Mouse (Mus musculus) ES-E14 (cell line): ENCODE results near the gene Elovl4.

Source experiments
- HCFC1 ChIP-seq: IDR thresholded peaks from 2 replicates; pipeline ENCODE4 v1.6.1; 2012; ENCODE audit warnings: low read length, inconsistent platforms, borderline replicate concordance; ENCODE audit not compliant: insufficient read depth
- MAFK ChIP-seq: IDR thresholded peaks from 2 replicates; pipeline ENCODE4 v1.6.1; 2014; ENCODE audit warnings: mild to moderate bottlenecking, low read depth, low read length, inconsistent platforms; ENCODE audit not compliant: insufficient read depth
- ZC3H11A ChIP-seq: IDR thresholded peaks from 2 replicates; pipeline ENCODE4 v1.6.1; 2012; ENCODE audit warnings: low read depth, mild to moderate bottlenecking, inconsistent platforms, low read length, borderline replicate concordance
- ZNF384 ChIP-seq: IDR thresholded peaks from 2 replicates; pipeline ENCODE4 v1.6.1; 2012; ENCODE audit warnings: low read depth, low read length, inconsistent platforms

- TF ChIP-seq MAFK (no peak), HCFC1 (no peak), ZNF384 (no peak), ZC3H11A (no peak)
Observed at GRCm38 (mm10) chr9:83829896-83830295, 23.8 kb upstream of the Elovl4 start.
